Mouse (Mus musculus) hindbrain, postnatal 0 days (tissue): ENCODE data around the gene Tubg2. TPM values are rescaled to one million over a fixed set of nuclear protein-coding genes. Genes with fewer than 3 reads are reported as not detected.

Experiments
- ATAC-seq: fragments of 200-750 bp; cut with Nextera tagmentation; 2 replicates; pipeline ENCODE4 v1.8.0; 2017; ENCODE audit warnings: mild to moderate bottlenecking, moderate TSS enrichment, moderate library complexity
- DNase-seq: peaks from one replicate; pipeline ENCODE4 v3.0.0-alpha.2; 2015; ENCODE audit warnings: low spot score
- H3K27ac ChIP-seq: fragments of 300-500 bp; sonication (generic); 2 replicates; pipeline ENCODE4 v1.5.1; 2014; ENCODE audit warnings: mild to moderate bottlenecking
- H3K27me3 ChIP-seq: fragments of 300-500 bp; sonication (generic); 2 replicates; pipeline ENCODE4 v1.6.1; 2014; ENCODE audit warnings: low read length, mixed read lengths; ENCODE audit not compliant: insufficient read depth
- H3K36me3 ChIP-seq: fragments of 300-500 bp; sonication (generic); 2 replicates; pipeline ENCODE4 v1.6.1; 2014; ENCODE audit warnings: low read length, mixed read lengths; ENCODE audit not compliant: insufficient read depth
- H3K4me1 ChIP-seq: fragments of 300-500 bp; sonication (generic); 2 replicates; pipeline ENCODE4 v1.6.1; 2014; ENCODE audit warnings: antibody characterized with exemption, low read length, mixed read lengths; ENCODE audit not compliant: insufficient read depth
- H3K4me2 ChIP-seq: fragments of 300-500 bp; sonication (generic); 2 replicates; pipeline ENCODE4 v1.6.1; 2014; ENCODE audit warnings: low read depth, mild to moderate bottlenecking, low read length, moderate library complexity, mixed read lengths
- H3K4me3 ChIP-seq: fragments of 300-500 bp; sonication (generic); 2 replicates; pipeline ENCODE4 v1.5.1; 2014; ENCODE audit warnings: low read length
- H3K9ac ChIP-seq: fragments of 300-500 bp; sonication (generic); replicated peaks from 2 replicates; pipeline ENCODE4 v1.6.1; 2014; ENCODE audit warnings: mild to moderate bottlenecking, low read length, moderate library complexity, mixed read lengths
- H3K9me3 ChIP-seq: fragments of 300-500 bp; sonication (generic); 2 replicates; pipeline ENCODE4 v1.6.1; 2016; ENCODE audit warnings: low read length, mixed read lengths
- CTCF ChIP-seq: IDR thresholded peaks from 2 replicates; pipeline ENCODE4 v1.5.1; 2016; ENCODE audit warnings: antibody characterized with exemption, control low read depth, low read depth
- WGBS: fragments of 180-500 bp; shearing (Covaris S2); extraction: QIAGEN DNeasy Blood & Tissue Kit; methylation state at CpG from one replicate; pipeline ENCODE4 v1.1.7; 2014; 5-methylcytosine and 5-hydroxymethylcytosine counted together
- polyA plus RNA-seq: library from polyadenylated mRNA; unstranded; fragments of >200 nt; fragmentation: Nextera tagmentation; extraction: Ambion mirVana; gene quantifications from 2 replicates; pipeline ENCODE4 v1.2.1, GENCODE M21; 2015
- total RNA-seq: library from RNA; depleted of rRNA; stranded (reverse); fragments of >200 nt; gene quantifications from 2 replicates; pipeline ENCODE4 v1.2.3, GENCODE M21; 2014

The Tubg2 gene
- total and polyA plus RNA-seq, 2 experiments from 2014 or later = 29.7 to 62.8 TPM

DNA sequence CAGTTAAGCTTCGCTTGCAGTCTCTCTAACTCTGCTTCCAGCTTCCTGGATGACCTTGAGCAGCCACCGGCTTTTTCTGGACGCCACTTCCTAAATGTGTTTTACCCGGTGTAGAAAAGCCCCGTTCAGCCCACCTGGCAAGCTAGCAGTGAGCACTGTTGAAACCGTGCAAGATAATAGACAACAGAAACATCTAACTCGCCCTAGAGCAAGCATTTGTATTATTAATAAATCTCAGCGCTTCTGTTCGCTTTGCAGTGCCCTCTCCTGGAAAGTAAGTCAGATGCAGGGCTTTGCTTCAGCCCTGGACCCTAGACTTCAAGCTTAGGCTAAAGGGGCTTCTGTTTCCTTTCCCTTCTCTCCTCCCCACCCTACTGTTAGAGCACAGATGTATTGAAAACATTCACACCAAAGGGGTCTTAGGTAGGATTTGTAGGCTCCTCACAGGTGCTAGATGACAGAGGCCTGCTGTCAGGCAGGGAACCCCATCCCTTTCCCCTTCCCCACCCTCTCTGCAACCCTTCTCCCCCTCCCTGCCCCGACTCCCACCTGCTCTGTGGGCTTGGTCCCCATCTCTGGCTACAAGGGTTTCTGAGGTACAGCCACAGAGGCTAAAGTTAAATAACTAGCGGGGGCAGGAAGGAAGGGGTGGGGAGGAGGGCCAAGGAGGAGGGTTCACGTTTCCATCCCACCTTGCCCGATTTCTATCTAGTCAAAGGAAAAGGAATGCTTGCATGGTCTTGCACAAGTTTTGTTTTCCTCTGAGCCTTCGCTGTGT is 19.3 kb downstream of the Tubg2 start, which contains the start of gene Ccr10:
Ccr10 (minus strand) TSS at position 593 of the 778 bp plus-strand sequence.
- peak; percentile 62 for TF ChIP-seq CTCF
- ATAC-seq = no peak
- Histone ChIP-seq H3K36me3 (no peaks in the 10 kb centered on the region), H3K27me3 (no peaks in the 10 kb centered on the region), H3K4me3 (peak within 1 kb of the TSS; percentile 50), H3K4me2 (peak within 1 kb of the TSS; percentile 60), H3K27ac (peak within 1 kb of the TSS; percentile 85), H3K4me1 (peaks cover 22% of the 10 kb centered on the region), H3K9ac (peak within 1 kb of the TSS; percentile 63), H3K9me3 (no peaks in the 10 kb centered on the region)
- WGBS = 25% methylated on average over 14 of the region's 14 CpGs
- DNase-seq = peak; percentile 75

DNA sequence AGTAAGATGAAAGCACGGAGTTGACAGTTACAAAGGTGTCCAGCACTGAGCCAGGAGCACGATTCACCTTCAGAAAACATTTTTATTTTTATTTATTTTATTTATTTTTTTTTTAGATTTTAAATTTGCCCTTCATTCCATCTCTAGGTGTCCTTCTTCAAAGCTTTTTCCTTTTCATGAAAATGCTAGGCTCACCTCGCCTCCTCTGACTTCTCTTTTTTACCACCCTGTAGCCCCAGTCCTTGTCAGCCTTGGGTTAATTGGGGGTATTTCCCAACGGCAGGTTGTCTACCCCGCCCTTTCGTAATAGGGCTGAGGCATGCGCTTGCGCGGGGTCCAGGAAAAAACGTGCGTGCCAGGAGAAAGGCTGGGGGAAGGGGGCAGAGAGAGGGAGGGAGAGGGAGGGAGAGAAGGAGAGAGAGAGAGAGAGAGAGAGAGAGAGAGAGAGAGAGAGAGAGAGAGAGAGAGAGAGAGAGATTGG is 20.0 kb downstream of the Tubg2 start:
- Histone ChIP-seq H3K27ac (peak overlapping the region; percentile 85; the same call in 1 of the 2 replicates), H3K36me3 (no peaks in the 10 kb centered on the region), H3K4me2 (peak overlapping the region; percentile 60), H3K4me1 (peaks cover 18% of the 10 kb centered on the region), H3K9ac (no peak overlapping the region; the same call in 1 of the 2 replicates), H3K9me3 (no peaks in the 10 kb centered on the region), H3K4me3 (peak overlapping the region; percentile 50), H3K27me3 (no peaks in the 10 kb centered on the region)
- DNase-seq = peak; percentile 83
- no peak for TF ChIP-seq CTCF
- 9% methylated on average over 11 of the region's 11 CpGs for WGBS
- no peak for ATAC-seq

DNA sequence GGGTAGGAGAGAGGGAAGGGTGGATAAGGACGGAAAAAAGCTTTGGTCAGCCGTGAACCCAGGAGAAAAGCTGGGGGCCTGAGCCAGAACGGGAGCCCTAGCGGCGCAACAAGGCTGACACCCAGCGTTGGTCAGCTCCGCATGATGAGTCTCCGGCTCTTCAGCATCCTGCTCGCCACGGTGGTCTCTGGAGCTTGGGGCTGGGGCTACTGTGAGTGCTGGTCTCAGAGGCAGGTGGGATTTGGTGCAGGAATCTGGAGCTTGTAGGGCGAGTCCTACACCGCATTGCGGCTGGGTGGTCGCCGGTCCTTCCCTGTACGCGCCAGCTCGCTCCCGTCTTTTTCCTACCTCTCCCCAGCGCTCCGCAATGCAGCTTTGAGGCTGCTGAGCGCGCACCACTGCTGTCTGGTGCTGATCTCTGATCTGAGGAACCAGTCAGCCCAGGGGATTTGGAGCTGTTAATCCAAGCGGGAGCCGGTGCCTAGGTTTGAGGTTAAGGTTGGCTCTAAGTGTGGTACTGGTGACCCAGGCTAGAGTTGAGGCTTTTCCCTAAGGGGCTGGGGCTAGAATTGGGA is 20.5 kb downstream of the Tubg2 start:
- H3K4me1 ChIP-seq = peaks cover 18% of the 10 kb centered on the region
- H3K9ac ChIP-seq = peak overlapping the region; percentile 63
- DNase-seq (peak; percentile 66), ATAC-seq (no peak)
- peak overlapping the region; percentile 60 for H3K4me2 ChIP-seq
- no peaks in the 10 kb centered on the region for H3K27me3 ChIP-seq
- H3K27ac ChIP-seq = peak overlapping the region; percentile 85
- WGBS = under 1% methylated on average over 25 of the region's 25 CpGs
- no peaks in the 10 kb centered on the region for H3K36me3 ChIP-seq
- H3K9me3 ChIP-seq = no peaks in the 10 kb centered on the region
- peak overlapping the region; percentile 50 for H3K4me3 ChIP-seq
- peak; percentile 61 for TF ChIP-seq CTCF

DNA sequence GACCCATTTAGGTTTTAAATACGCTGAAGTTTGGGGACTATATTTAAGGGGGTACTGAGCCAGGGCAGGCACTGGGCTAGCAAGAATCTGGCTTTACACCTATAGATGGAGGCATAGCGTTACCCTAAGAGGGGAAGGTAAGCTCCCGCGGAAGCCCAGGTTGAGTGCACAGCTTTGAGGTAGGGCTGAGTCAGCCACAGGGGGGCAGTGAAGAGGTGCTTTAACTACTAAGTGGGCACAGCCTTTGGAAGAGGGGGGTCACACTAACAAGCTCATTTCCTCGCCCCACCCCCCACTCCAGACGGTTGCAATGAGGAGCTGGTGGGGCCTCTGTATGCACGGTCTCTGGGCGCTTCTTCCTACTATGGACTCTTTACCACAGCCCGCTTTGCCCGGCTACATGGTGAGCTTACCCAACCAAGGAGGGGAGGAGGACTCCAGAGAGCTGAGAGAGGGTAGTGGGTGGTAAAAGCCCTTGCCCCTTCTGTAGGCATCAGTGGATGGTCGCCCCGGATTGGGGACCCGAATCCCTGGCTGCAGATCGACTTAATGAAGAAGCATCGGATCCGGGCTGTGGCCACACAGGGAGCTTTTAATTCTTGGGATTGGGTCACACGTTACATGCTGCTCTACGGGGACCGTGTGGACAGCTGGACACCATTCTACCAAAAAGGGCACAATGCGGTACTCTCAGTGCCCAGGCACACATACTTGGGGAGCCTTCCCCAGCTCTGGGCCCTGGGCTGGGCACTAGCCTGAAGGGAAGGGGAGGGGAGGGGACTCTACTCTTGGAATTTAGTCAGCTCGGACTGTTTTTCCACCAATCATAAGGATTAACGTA is 21.4 kb downstream of the Tubg2 start:
- peak; percentile 33; the same call in 1 of the 2 replicates for ATAC-seq
- H3K4me1 ChIP-seq = peaks cover 18% of the 10 kb centered on the region

DNA sequence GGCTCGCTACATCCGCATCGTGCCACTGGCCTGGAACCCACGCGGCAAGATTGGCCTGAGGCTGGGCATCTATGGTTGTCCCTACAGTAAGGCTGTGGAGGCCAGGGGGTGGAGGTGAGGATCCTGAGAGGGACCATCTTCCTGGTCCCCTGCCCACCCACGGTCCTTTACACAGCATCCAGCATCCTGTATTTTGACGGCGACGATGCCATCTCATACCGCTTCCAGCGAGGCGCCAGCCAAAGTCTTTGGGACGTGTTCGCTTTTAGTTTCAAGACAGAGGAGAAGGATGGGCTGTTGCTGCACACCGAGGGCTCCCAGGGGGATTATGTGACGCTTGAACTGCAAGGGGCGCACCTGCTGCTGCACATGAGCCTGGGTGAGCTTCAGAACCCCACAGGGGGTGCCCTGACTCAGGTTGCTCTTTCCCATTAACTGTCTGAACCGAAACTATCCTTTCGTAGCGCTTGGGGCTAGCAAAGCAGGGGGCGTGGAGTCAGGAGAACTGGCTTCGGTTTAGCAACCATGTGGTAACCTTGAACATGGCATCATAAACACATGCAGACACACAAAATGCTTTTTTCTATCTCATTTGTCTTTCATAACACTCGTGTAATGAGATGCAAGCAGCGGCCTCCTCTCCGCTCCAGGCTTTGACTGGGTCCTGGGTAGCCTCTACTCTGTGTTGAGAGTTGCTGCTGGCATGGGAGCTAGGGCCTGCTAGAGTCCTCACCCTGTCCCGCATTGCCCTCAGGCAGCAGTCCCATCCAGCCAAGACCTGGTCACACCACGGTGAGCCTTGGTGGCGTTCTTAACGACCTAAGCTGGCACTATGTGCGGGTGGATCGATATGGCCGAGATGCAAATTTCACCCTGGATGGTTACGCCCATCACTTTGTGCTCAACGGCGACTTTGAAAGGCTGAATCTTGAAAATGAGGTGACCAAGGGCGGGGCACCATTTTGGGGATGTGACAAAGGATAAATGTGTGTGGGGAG is 22.7 kb downstream of the Tubg2 start:
- no peak for TF ChIP-seq CTCF
- no peak for DNase-seq
- Histone ChIP-seq H3K4me2 (peak overlapping the region; percentile 60), H3K9ac (no peak overlapping the region), H3K27ac (no peak overlapping the region), H3K36me3 (peaks cover 3% of the 10 kb centered on the region; the same call in 1 of the 2 replicates), H3K4me3 (peak overlapping the region; percentile 50), H3K9me3 (no peaks in the 10 kb centered on the region), H3K27me3 (no peaks in the 10 kb centered on the region), H3K4me1 (peaks cover 12% of the 10 kb centered on the region)
- no peak for ATAC-seq
- 58% methylated on average over 36 of the region's 36 CpGs for WGBS

More for the DNA sequence above, 21.4 kb downstream of the Tubg2 start:
- H3K36me3 ChIP-seq = no peaks in the 10 kb centered on the region
- no peaks in the 10 kb centered on the region for H3K9me3 ChIP-seq
- DNase-seq = peak; percentile 88
- no peaks in the 10 kb centered on the region for H3K27me3 ChIP-seq
- 24% methylated on average over 22 of the region's 22 CpGs for WGBS
- H3K9ac ChIP-seq = peak overlapping the region; percentile 63
- H3K4me3 ChIP-seq = peak overlapping the region; percentile 50
- peak overlapping the region; percentile 60 for H3K4me2 ChIP-seq
- peak; percentile 71 for TF ChIP-seq CTCF
- peak overlapping the region; percentile 85 for H3K27ac ChIP-seq
